8 mouse cellular contexts compared by ENCODE assay signal in genomic region chr9:60951071-60951561, GRCm38 (mm10).
A peak's percentile ranks its signal among the peaks of the same experiment; 100 is the strongest.
DNase-seq lines count a peak whose midpoint lies in the region; ATAC-seq and TF ChIP-seq lines count a peak whose summit lies in the region.
"Had no signal": no experiment of that assay in that cellular context is flagged by ENCODE, and none has a peak within 500 bp of the region (broad histone marks: within the 10 kb centered on the region; RNA-seq: fewer than 3 reads in every experiment).

No protein-coding gene starts in this region.

- POLR2A ChIA-PET in Patski (lab: Charles Lee) = interaction anchor here (1.3 kb wide), 1 partner anchor 10 kb away, joined by 4 read pairs; no protein-coding TSS in a partner anchor

- H3K4me2 ChIP-seq in forebrain, embryonic 11.5 days (ENCODE audit: low read depth, low read length, severe bottlenecking) = 0 out of 2 replicates have a peak overlapping the region, but pooled peaks have one; percentile 11
- H3K4me2 ChIP-seq in kidney, embryonic 14.5 days (replicated peaks; ENCODE audit: low read depth, low read length) = no peak overlapping the region
- no peak overlapping the region for H3K4me2 ChIP-seq in midbrain, embryonic 13.5 days (replicated peaks)

- no peak for TF ChIP-seq CTCF in Patski (IDR thresholded peaks at IDR 0.05)

- 10% methylated on average over 10 of the region's 10 CpGs for WGBS in forebrain, embryonic 11.5 days
- 23% methylated on average over 10 of the region's 10 CpGs for WGBS in kidney, embryonic 14.5 days
- WGBS in midbrain, embryonic 13.5 days = 3% methylated on average over 10 of the region's 10 CpGs

- H3K9ac ChIP-seq in forebrain, embryonic 11.5 days (ENCODE audit: low read length) = no peak overlapping the region
- no peak overlapping the region for H3K9ac ChIP-seq in kidney, embryonic 14.5 days (ENCODE audit: low read depth, low read length)
- H3K9ac ChIP-seq in midbrain, embryonic 13.5 days (replicated peaks) = no peak overlapping the region
- H3K9ac ChIP-seq: liver, embryonic 14.5 days had no signal

- peak overlapping the region; percentile 58 for H3K27ac ChIP-seq in forebrain, embryonic 11.5 days (ENCODE audit: low read depth, low read length)
- peak overlapping the region; percentile 20; the same call in 1 of the 2 replicates for H3K27ac ChIP-seq in kidney, embryonic 14.5 days (ENCODE audit: low read depth, low read length)
- peak overlapping the region; percentile 66 for H3K27ac ChIP-seq in midbrain, embryonic 13.5 days
- H3K27ac ChIP-seq: liver, embryonic 14.5 days had no signal

- no peaks in the 10 kb centered on the region for H3K27me3 ChIP-seq in Patski
- H3K27me3 ChIP-seq in forebrain, embryonic 11.5 days (ENCODE audit: control insufficient read depth, insufficient read depth, low read length) = no peaks in the 10 kb centered on the region
- H3K27me3 ChIP-seq in kidney, embryonic 14.5 days (ENCODE audit: control insufficient read depth, insufficient read depth, low read length) = peaks cover 8% of the 10 kb centered on the region
- H3K27me3 ChIP-seq in midbrain, embryonic 13.5 days = peaks cover 7% of the 10 kb centered on the region; the same call in 1 of the 2 replicates

- H3K36me3 ChIP-seq in forebrain, embryonic 11.5 days (ENCODE audit: control insufficient read depth, insufficient read depth, low read length) = no peaks in the 10 kb centered on the region
- no peaks in the 10 kb centered on the region for H3K36me3 ChIP-seq in kidney, embryonic 14.5 days (ENCODE audit: control insufficient read depth, insufficient read depth, low read length)
- no peaks in the 10 kb centered on the region for H3K36me3 ChIP-seq in midbrain, embryonic 13.5 days

- peak; percentile 17 for ATAC-seq in Patski
- ATAC-seq in forebrain, embryonic 11.5 days (replicated peaks; ENCODE audit: low FRiP score) = no peak
- ATAC-seq in kidney, embryonic 14.5 days (ENCODE audit: low FRiP score, low TSS enrichment) = peak; percentile 64
- peak; percentile 83 for ATAC-seq in midbrain, embryonic 13.5 days

- no peak overlapping the region for H3K4me3 ChIP-seq in forebrain, embryonic 11.5 days (ENCODE audit: low read depth, low read length)
- no peak overlapping the region for H3K4me3 ChIP-seq in kidney, embryonic 14.5 days (ENCODE audit: low read length)
- no peak overlapping the region for H3K4me3 ChIP-seq in midbrain, embryonic 13.5 days (replicated peaks)

- H3K4me1 ChIP-seq in forebrain, embryonic 11.5 days (replicated peaks; ENCODE audit: control insufficient read depth, insufficient read depth, low read length) = peaks cover 14% of the 10 kb centered on the region; the same call in 1 of the 2 replicates
- H3K4me1 ChIP-seq in kidney, embryonic 14.5 days (ENCODE audit: control insufficient read depth, insufficient read depth, low read length) = peaks cover 15% of the 10 kb centered on the region
- peaks cover 30% of the 10 kb centered on the region for H3K4me1 ChIP-seq in midbrain, embryonic 13.5 days (replicated peaks)

- H3K9me3 ChIP-seq in forebrain, embryonic 11.5 days (ENCODE audit: control insufficient read depth, low read length) = no peaks in the 10 kb centered on the region
- no peaks in the 10 kb centered on the region for H3K9me3 ChIP-seq in kidney, embryonic 14.5 days (ENCODE audit: control insufficient read depth, low read length)
- H3K9me3 ChIP-seq in midbrain, embryonic 13.5 days = no peaks in the 10 kb centered on the region

- CTCF ChIA-PET in Patski (lab: Charles Lee) = no interaction called here

- DNase-seq in 3T3-L1 (ENCODE audit: low read depth, low spot score) = peak; percentile 62
- DNase-seq in Patski (ENCODE audit: low read depth, low spot score) = no peak
- peak; percentile 62 for DNase-seq in forebrain, embryonic 11.5 days (ENCODE audit: low spot score)
- no peak for DNase-seq in thymus, adult 18-20 months
- no peak for DNase-seq in thymus, postnatal 10 days (ENCODE audit: low spot score in 2 of 2)

- in situ Hi-C loops in Patski (cut with MboI; ENCODE audit: low pct_unique_long_range_greater_than_20kb) = no loop called here

Comparison
In these comparisons a context has a peak if more than half of its experiments do, and no peak if none do; other contexts are left out.
1. DNase-seq: peak in 3T3-L1 (single experiment) and forebrain, embryonic 11.5 days (single experiment); none in Patski (single experiment), thymus, adult 18-20 months (0 of 2) and thymus, postnatal 10 days (0 of 2).
2. Peak in every context shown above with its lines, with median percentiles within 50 percentile points of each other: H3K27ac ChIP-seq.